Mouse (Mus musculus) heart, embryonic 14.5 days (tissue): ENCODE results near the gene Igsf6. TPM values are rescaled to one million over a fixed set of nuclear protein-coding genes. Genes with fewer than 3 reads are reported as not detected.
A peak's percentile ranks its signal among the peaks of the same experiment; 100 is the strongest.
"Not testable (repeated sequence)": the region's sequence is repeated elsewhere in the genome, so short reads cannot be mapped to it uniquely, and the experiment has no call there.

Source experiments
- ATAC-seq: fragments of 200-750 bp; cut with Nextera tagmentation; 2 replicates; pipeline ENCODE4 v1.8.0; 2017; ENCODE audit warnings: low read depth, moderate TSS enrichment; ENCODE audit not compliant: insufficient number of reproducible peaks, insufficient read depth, low FRiP score
- H3K27ac ChIP-seq, 2 experiments: fragments of 200-500 bp in 1 of 2; fragments of 300-500 bp in 1 of 2; sonication (generic) in 1 of 2; replicated peaks in 1 of 2; 2 replicates each; pipeline ENCODE4 v1.5.1; 2012 to 2014; ENCODE audit warnings: low read depth in 2 of 2, low read length in 2 of 2, control low read depth in 1 of 2, mild to moderate bottlenecking in 1 of 2, mixed read lengths in 1 of 2; ENCODE audit not compliant: control insufficient read depth in 1 of 2, insufficient read depth in 1 of 2
- H3K27me3 ChIP-seq: fragments of 300-500 bp; sonication (generic); 2 replicates; pipeline ENCODE4 v1.6.1; 2014; ENCODE audit warnings: mild to moderate bottlenecking, low read length, control low read depth; ENCODE audit not compliant: control insufficient read depth, insufficient read depth
- H3K36me3 ChIP-seq: fragments of 300-500 bp; sonication (generic); 2 replicates; pipeline ENCODE4 v1.6.1; 2014; ENCODE audit warnings: mild to moderate bottlenecking, control low read depth, low read length, mixed read lengths; ENCODE audit not compliant: control insufficient read depth, insufficient read depth
- H3K4me1 ChIP-seq, 2 experiments: fragments of 200-500 bp in 1 of 2; fragments of 300-500 bp in 1 of 2; sonication (generic) in 1 of 2; 2 replicates each; pipeline ENCODE4 v1.6.1; 2012 to 2014; ENCODE audit warnings: low read length in 2 of 2, control low read depth in 1 of 2, mixed read lengths in 1 of 2; ENCODE audit not compliant: control insufficient read depth in 2 of 2, insufficient read depth in 2 of 2
- H3K4me2 ChIP-seq: fragments of 300-500 bp; sonication (generic); 2 replicates; pipeline ENCODE4 v1.6.1; 2014; ENCODE audit warnings: mild to moderate bottlenecking, low read length
- H3K4me3 ChIP-seq, 2 experiments: fragments of 200-500 bp in 1 of 2; fragments of 300-500 bp in 1 of 2; sonication (generic) in 1 of 2; 2 replicates each; pipeline ENCODE4 v1.5.1; 2012 to 2014; ENCODE audit warnings: low read length in 2 of 2, mild to moderate bottlenecking in 2 of 2, control low read depth in 1 of 2, low read depth in 1 of 2, moderate library complexity in 1 of 2; ENCODE audit not compliant: control insufficient read depth in 1 of 2, insufficient read depth in 1 of 2
- H3K9ac ChIP-seq: fragments of 300-500 bp; sonication (generic); 2 replicates; pipeline ENCODE4 v1.6.1; 2014; ENCODE audit warnings: mild to moderate bottlenecking, low read length
- H3K9me3 ChIP-seq: fragments of 300-500 bp; sonication (generic); 2 replicates; pipeline ENCODE4 v1.6.1; 2016; ENCODE audit warnings: low read length, control low read depth; ENCODE audit not compliant: control insufficient read depth
- WGBS: fragments of 180-500 bp; shearing (Covaris S2); extraction: QIAGEN DNeasy Blood & Tissue Kit; methylation state at CpG from one replicate; pipeline ENCODE4 v1.1.7; 2014; 5-methylcytosine and 5-hydroxymethylcytosine counted together
- polyA plus RNA-seq: library from polyadenylated mRNA; unstranded; fragments of >200 nt; fragmentation: Nextera tagmentation; extraction: Ambion mirVana; gene quantifications from 2 replicates; pipeline ENCODE4 v1.2.1, GENCODE M21; 2014

The Igsf6 gene
- polyA plus RNA-seq, 1 experiment from 2014 or later = 1.5 TPM

GRCm38 (mm10) chr7:121041989-121042388 lies 32.4 kb downstream of the Igsf6 start:
- H3K4me3 ChIP-seq = no peak overlapping the region
- no peaks in the 10 kb centered on the region for H3K36me3 ChIP-seq
- WGBS = 71% methylated on average over 1 of the region's 1 CpGs
- ATAC-seq = no peak
- no peaks in the 10 kb centered on the region for H3K27me3 ChIP-seq
- H3K4me2 ChIP-seq = no peak overlapping the region
- H3K9me3 ChIP-seq = 0 out of 2 replicates have a peak, but pooled peaks cover 5% of the 10 kb centered on the region
- no peak overlapping the region for H3K27ac ChIP-seq
- H3K4me1 ChIP-seq = peaks cover 0 to 32% of the 10 kb centered on the region in 2 experiments; a peak in 2 of 4 replicates
- no peak overlapping the region for H3K9ac ChIP-seq

GRCm38 (mm10) chr7:121040595-121040994 lies 33.8 kb downstream of the Igsf6 start:
- Histone ChIP-seq H3K9me3 (0 out of 2 replicates have a peak, but pooled peaks cover 5% of the 10 kb centered on the region), H3K27me3 (no peaks in the 10 kb centered on the region), H3K27ac (no peak overlapping the region), H3K4me1 (peaks cover 0 to 45% of the 10 kb centered on the region in 2 experiments; a peak in 3 of 4 replicates), H3K4me2 (no peak overlapping the region), H3K36me3 (no peaks in the 10 kb centered on the region), H3K4me3 (no peak overlapping the region), H3K9ac (no peak overlapping the region)
- ATAC-seq = no peak
- 73% methylated on average over 4 of the region's 4 CpGs for WGBS

- Histone ChIP-seq H3K27ac (peak overlapping the region; percentile 91 to 94), H3K27me3 (peaks cover 20% of the 10 kb centered on the region), H3K4me2 (peak overlapping the region; percentile 74), H3K4me3 (peak overlapping the region; percentile 81 to 100), H3K9me3 (no peaks in the 10 kb centered on the region), H3K4me1 (peaks cover 2 to 19% of the 10 kb centered on the region in 2 experiments; a peak in 3 of 4 replicates), H3K9ac (peak overlapping the region; percentile 97), H3K36me3 (no peaks in the 10 kb centered on the region)
- peak; percentile 22; the same call in 1 of the 2 replicates for ATAC-seq
- 0% methylated on average over 20 of the region's 24 CpGs for WGBS
These were observed 39.1 kb downstream of the Igsf6 start for GRCm38 (mm10) chr7:121035161-121035721.

- 0% methylated on average over 55 of the region's 63 CpGs for WGBS
- H3K4me3 ChIP-seq = peak overlapping the region; percentile 81 to 100
- H3K4me1 ChIP-seq = peaks cover 2 to 17% of the 10 kb centered on the region in 2 experiments; a peak in 3 of 4 replicates
- H3K9me3 ChIP-seq = no peaks in the 10 kb centered on the region
- peak overlapping the region; percentile 97 for H3K9ac ChIP-seq
- peak; percentile 79 for ATAC-seq
- H3K27ac ChIP-seq = peak overlapping the region; percentile 91 to 94
- H3K4me2 ChIP-seq = peak overlapping the region; percentile 74
- peaks cover 22% of the 10 kb centered on the region for H3K27me3 ChIP-seq
- H3K36me3 ChIP-seq = no peaks in the 10 kb centered on the region
These were observed 39.7 kb downstream of the Igsf6 start for GRCm38 (mm10) chr7:121034701-121035141.

- H3K36me3 ChIP-seq = no peaks in the 10 kb centered on the region
- no peaks in the 10 kb centered on the region for H3K9me3 ChIP-seq
- peak within 1 kb of the TSS; percentile 91 to 94 for H3K27ac ChIP-seq
- WGBS = 3% methylated on average over 42 of the region's 43 CpGs
- H3K9ac ChIP-seq = peak within 1 kb of the TSS; percentile 97
- peak within 1 kb of the TSS; percentile 74 for H3K4me2 ChIP-seq
- peak within 1 kb of the TSS; percentile 81 to 100 for H3K4me3 ChIP-seq
- ATAC-seq = peak; percentile 97
- peaks cover 22% of the 10 kb centered on the region for H3K27me3 ChIP-seq
- H3K4me1 ChIP-seq = peaks cover 2 to 17% of the 10 kb centered on the region in 2 experiments; a peak in 3 of 4 replicates
These were observed 40.3 kb downstream of the Igsf6 start, which contains the start of gene Mettl9 for GRCm38 (mm10) chr7:121033856-121034652. Gene Mettl9, plus strand, starts transcription at chr7:121034445.

- H3K27me3 ChIP-seq = peaks cover 26% of the 10 kb centered on the region
- H3K4me1 ChIP-seq, H3K9me3 ChIP-seq, H3K9ac ChIP-seq, H3K27ac ChIP-seq, H3K4me2 ChIP-seq, H3K36me3 ChIP-seq, H3K4me3 ChIP-seq, ATAC-seq: not testable (repeated sequence)
These were observed 44.4 kb downstream of the Igsf6 start for GRCm38 (mm10) chr7:121029947-121030346.

GRCm38 (mm10) chr7:121026300-121026699 lies 48.1 kb downstream of the Igsf6 start:
- Histone ChIP-seq H3K9ac (no peak overlapping the region), H3K4me2 (no peak overlapping the region), H3K4me1 (no peaks in the 10 kb centered on the region), H3K27ac (no peak overlapping the region), H3K4me3 (no peak overlapping the region), H3K27me3 (peaks cover 13% of the 10 kb centered on the region), H3K36me3 (no peaks in the 10 kb centered on the region), H3K9me3 (no peaks in the 10 kb centered on the region)
- ATAC-seq = no peak
- 56% methylated on average over 3 of the region's 3 CpGs for WGBS
